Mouse (Mus musculus): Measurements from ENCODE around the gene Hist1h3h. TPM values are rescaled to one million over a fixed set of nuclear protein-coding genes. Genes with fewer than 3 reads are reported as not detected.
"Not testable (repeated sequence)": the region's sequence is repeated elsewhere in the genome, so short reads cannot be mapped to it uniquely, and the experiment has no call there.

Hist1h3h gene
- polyA plus RNA-seq, 1 experiment from 2014 or later, result 35.3 TPM

DNA sequence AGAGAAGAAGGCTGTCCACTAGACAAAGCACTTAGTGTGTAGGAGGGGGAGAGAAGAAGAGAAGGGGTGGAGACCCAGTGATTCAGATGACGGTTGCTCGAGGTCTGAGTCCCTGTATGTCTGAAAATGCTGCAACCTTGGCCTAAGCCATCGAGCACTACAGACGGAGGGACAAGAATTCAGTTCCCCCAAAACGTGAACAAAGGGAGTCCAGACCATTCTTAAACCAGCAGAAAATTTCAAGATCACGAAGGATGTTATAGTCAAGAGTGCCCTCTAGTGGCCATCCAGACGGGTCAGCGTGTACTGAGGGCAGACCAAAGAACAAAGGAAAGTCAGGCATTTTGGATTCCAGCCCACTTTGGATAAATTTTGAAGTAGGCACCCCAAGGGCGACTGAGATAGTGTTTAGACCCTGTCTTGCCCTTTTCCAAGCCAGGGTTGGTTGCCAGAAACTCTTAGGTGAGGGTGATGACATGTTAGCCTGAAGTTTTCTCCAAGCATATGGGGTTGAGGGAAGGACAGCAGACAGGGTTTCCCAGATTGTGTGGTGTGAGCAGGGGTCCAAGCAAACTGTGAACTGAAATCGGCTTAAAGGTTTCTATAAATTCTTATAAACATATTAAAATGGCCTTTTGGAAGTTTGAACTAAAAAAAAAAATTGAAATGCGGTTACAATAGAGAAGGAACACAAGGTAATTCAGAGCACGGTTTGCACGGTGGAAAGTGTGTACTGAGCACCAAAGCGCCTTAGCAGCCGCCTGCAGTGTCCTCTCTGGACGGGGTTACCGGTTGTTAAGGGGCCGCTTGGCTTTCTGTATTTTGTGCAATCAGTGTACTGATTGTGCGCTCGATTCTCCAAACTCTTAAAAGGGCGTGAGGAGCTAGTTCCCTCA lies 16.8 kb downstream of the Hist1h3h start:
- WGBS, result 0% methylated on average over 21 of the region's 21 CpGs
- peak overlapping the region; percentile 79 for H3K9ac ChIP-seq
- peak; percentile 79 for ATAC-seq

DNA sequence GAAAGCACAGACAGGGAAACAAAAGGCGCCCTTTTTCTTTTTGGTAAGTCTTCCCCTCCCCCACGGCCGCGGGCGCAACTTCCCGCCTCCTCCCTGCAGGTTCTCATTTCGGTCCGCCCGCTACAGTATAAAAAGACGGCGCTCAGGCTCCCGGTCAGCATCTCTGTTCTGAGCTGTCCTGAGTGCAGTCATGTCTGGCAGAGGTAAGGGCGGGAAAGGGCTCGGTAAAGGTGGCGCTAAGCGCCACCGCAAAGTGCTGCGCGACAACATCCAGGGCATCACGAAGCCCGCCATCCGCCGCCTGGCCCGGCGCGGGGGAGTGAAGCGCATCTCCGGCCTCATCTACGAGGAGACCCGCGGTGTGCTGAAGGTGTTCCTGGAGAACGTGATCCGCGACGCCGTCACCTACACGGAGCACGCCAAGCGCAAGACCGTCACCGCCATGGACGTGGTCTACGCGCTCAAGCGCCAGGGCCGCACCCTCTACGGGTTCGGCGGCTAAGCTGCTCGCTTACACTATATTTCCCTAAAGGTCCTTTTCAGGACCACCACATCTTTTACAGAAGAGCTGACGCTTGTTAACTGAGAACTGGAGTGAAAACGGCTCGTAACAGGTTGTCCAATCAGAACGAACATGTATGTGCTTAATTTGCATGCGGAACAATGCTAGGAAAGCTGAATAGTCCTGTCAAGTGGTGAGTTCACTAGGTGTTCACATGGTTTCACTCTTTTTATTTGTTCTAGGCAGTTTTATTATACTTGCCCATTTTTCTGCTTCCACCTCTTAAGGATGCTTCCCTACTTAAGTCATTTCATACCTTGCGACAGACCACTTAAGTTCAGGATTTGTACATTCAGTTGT lies 17.7 kb downstream of the Hist1h3h start, which contains the start of gene Hist1h4j:
Gene Hist1h4j, plus strand, starts transcription at position 159 of the 862 bp plus-strand sequence.
- H3K27me3 ChIP-seq; H3K9me3 ChIP-seq (replicated peaks); H3K36me3 ChIP-seq (ENCODE audit: poor library complexity, severe bottlenecking): not testable (repeated sequence)
- H3K4me3 ChIP-seq, result peak within 1 kb of the TSS; percentile 54
- under 1% methylated on average over 49 of the region's 56 CpGs for WGBS
- peak within 1 kb of the TSS; percentile 70 for H3K4me2 ChIP-seq
- H3K9ac ChIP-seq, result peak within 1 kb of the TSS; percentile 79
- peak; percentile 92 for ATAC-seq
- peaks cover 12% of the 10 kb centered on the region for H3K4me1 ChIP-seq
- H3K27ac ChIP-seq, result peak within 1 kb of the TSS; percentile 99

More for the DNA sequence above, 16.8 kb downstream of the Hist1h3h start:
- Histone ChIP-seq H3K9me3 (replicated peaks) (no peaks in the 10 kb centered on the region), H3K4me3 (peak overlapping the region; percentile 54), H3K27me3 (no peaks in the 10 kb centered on the region), H3K36me3 (ENCODE audit: poor library complexity, severe bottlenecking) (no peaks in the 10 kb centered on the region), H3K27ac (peak overlapping the region; percentile 99), H3K4me1 (peaks cover 12% of the 10 kb centered on the region), H3K4me2 (peak overlapping the region; percentile 70)

DNA sequence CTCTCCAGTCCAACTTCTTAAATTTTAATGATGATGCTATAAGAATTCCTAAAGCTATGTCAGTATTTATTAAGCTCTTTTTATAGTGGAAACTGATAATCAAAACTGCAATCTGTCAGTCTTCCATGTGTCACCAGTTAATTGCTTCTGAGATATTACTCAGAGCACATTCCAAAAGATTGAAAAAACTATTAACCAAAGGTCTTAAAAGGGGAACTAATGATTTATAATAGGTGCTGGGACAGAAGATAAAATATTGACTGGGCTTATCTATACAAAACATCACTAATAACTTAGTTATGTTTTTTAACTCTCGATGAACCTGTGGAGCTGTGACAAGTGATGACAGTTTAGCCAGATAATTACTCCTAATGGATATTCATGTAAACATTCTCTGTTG lies 27.5 kb downstream of the Hist1h3h start:
- WGBS, result 90% methylated on average over 1 of the region's 1 CpGs
- Histone ChIP-seq H3K9me3 (replicated peaks) (no peaks in the 10 kb centered on the region), H3K4me2 (no peak overlapping the region), H3K4me3 (no peak overlapping the region), H3K27me3 (no peaks in the 10 kb centered on the region), H3K36me3 (ENCODE audit: poor library complexity, severe bottlenecking) (no peaks in the 10 kb centered on the region), H3K27ac (no peak overlapping the region), H3K4me1 (peaks cover 21% of the 10 kb centered on the region), H3K9ac (no peak overlapping the region)
- no peak for ATAC-seq

DNA sequence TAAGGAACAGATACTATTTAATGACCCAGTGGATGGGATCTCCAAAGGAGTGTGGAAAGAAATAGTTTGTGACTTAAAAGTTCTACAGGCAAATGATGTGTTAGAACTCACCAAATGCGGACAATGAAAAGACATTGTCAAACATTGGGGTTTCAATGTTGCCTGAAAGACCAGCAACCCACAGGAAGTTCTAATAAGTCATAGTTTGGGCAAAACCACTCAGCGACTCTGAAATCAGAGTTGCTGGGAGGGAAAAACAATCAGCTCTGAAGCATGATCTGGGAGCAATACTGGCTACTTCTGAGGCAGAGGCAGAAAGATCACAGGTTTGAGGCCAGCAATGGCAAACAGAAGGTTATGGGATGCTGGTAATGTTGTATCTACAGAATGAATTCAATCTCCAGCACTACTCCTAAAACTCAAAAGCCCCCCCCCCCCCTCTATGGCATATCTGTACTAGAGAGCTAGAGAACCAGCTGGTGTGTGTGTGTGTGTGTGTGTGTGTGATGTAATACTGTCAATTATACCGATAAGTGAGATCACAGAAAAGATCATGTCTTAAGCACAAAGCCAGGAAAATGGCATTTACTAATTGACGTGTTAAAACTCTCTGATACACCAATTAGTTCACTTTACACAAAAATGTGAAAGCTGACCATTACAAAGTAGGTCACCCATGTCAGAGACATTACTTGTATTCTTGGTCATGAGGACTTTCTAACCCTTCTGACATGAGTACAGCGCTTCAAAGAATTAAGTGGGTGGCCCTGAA lies 32.1 kb downstream of the Hist1h3h start:
- Histone ChIP-seq H3K36me3 (ENCODE audit: poor library complexity, severe bottlenecking) (no peaks in the 10 kb centered on the region), H3K9me3 (replicated peaks) (no peaks in the 10 kb centered on the region), H3K9ac (peak overlapping the region; percentile 82), H3K27ac (peak overlapping the region; percentile 95), H3K27me3 (no peaks in the 10 kb centered on the region), H3K4me1 (peaks cover 35% of the 10 kb centered on the region), H3K4me3 (peak overlapping the region; percentile 62), H3K4me2 (peak overlapping the region; percentile 84)
- ATAC-seq, result no peak
- WGBS, result 3% methylated on average over 5 of the region's 5 CpGs

GRCm38 (mm10) chr13:21750159-21751017 lies 32.9 kb downstream of the Hist1h3h start, which contains the start of gene Hist1h4k:
Hist1h4k (minus strand) TSS chr13:21750505.
- Histone ChIP-seq H3K27ac (peak within 1 kb of the TSS; percentile 96), H3K4me3 (peak within 1 kb of the TSS; percentile 62), H3K9ac (peak within 1 kb of the TSS; percentile 82), H3K4me1 (peaks cover 40% of the 10 kb centered on the region), H3K4me2 (peak within 1 kb of the TSS; percentile 84)
- ATAC-seq, result peak; percentile 86
- not testable (repeated sequence) for H3K27me3 ChIP-seq; H3K36me3 ChIP-seq (ENCODE audit: poor library complexity, severe bottlenecking); H3K9me3 ChIP-seq (replicated peaks)
- under 1% methylated on average over 41 of the region's 56 CpGs for WGBS

DNA sequence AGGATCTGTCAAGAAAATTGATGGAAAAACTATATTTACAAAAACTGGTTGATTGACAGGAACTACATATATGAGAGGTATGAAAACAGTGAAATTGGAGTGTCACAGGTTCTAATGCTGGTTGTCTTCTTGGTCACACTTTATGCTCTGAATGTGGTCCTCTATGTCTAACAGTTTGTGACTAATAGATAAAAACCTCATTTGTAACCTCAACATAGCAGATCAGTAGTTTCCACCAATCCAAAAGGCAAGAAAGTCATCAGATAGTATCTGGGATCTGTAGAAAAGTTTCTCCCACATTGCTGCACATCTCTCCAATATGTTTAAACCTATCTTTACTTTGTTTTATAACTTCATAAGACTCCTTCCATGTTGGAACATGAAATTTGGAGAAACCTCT lies 34.0 kb downstream of the Hist1h3h start:
- Histone ChIP-seq H3K4me1 (peaks cover 43% of the 10 kb centered on the region), H3K4me2 (no peak overlapping the region), H3K4me3 (no peak overlapping the region), H3K36me3 (ENCODE audit: poor library complexity, severe bottlenecking) (no peaks in the 10 kb centered on the region), H3K27me3 (no peaks in the 10 kb centered on the region), H3K9me3 (replicated peaks) (no peaks in the 10 kb centered on the region), H3K9ac (no peak overlapping the region), H3K27ac (peak overlapping the region; percentile 96)
- ATAC-seq, result no peak

GRCm38 (mm10) chr13:21751827-21752226 lies 34.4 kb downstream of the Hist1h3h start:
- Histone ChIP-seq H3K4me2 (peak overlapping the region; percentile 74; the same call in 1 of the 2 replicates), H3K4me3 (peak overlapping the region; percentile 47; the same call in 1 of the 2 replicates), H3K4me1 (peaks cover 43% of the 10 kb centered on the region), H3K27ac (peak overlapping the region; percentile 96), H3K9me3 (replicated peaks) (no peaks in the 10 kb centered on the region), H3K27me3 (no peaks in the 10 kb centered on the region), H3K36me3 (ENCODE audit: poor library complexity, severe bottlenecking) (no peaks in the 10 kb centered on the region), H3K9ac (peak overlapping the region; percentile 26; the same call in 1 of the 2 replicates)
- WGBS, result 72% methylated on average over 3 of the region's 3 CpGs
- ATAC-seq, result no peak

- H3K4me3 ChIP-seq, result peak overlapping the region; percentile 47; the same call in 1 of the 2 replicates
- peak overlapping the region; percentile 26; the same call in 1 of the 2 replicates for H3K9ac ChIP-seq
- H3K36me3 ChIP-seq (ENCODE audit: poor library complexity, severe bottlenecking), result no peaks in the 10 kb centered on the region
These were observed 34.9 kb downstream of the Hist1h3h start for GRCm38 (mm10) chr13:21752356-21752755.

GRCm38 (mm10) chr13:21753051-21753523 lies 35.6 kb downstream of the Hist1h3h start:
- H3K36me3 ChIP-seq (ENCODE audit: poor library complexity, severe bottlenecking), result no peaks in the 10 kb centered on the region

More at GRCm38 (mm10) chr13:21752356-21752755, 34.9 kb downstream of the Hist1h3h start:
- Histone ChIP-seq H3K27me3 (no peaks in the 10 kb centered on the region), H3K9me3 (replicated peaks) (no peaks in the 10 kb centered on the region), H3K27ac (peak overlapping the region; percentile 96), H3K4me1 (peaks cover 40% of the 10 kb centered on the region), H3K4me2 (peak overlapping the region; percentile 74)
- 49% methylated on average over 3 of the region's 3 CpGs for WGBS
- no peak for ATAC-seq

GRCm38 (mm10) chr13:21753524-21754285 lies 36.2 kb downstream of the Hist1h3h start, which contains the start of the genes Hist1h2ak and Hist1h2bn:
Hist1h2ak (minus strand) TSS chr13:21753827.
Hist1h2bn (plus strand) TSS chr13:21754123.
- peak; percentile 95 for ATAC-seq
- under 1% methylated on average over 45 of the region's 50 CpGs for WGBS
- Histone ChIP-seq H3K4me2 (peak within 1 kb of the TSS; percentile 74), H3K27ac (peak within 1 kb of the TSS; percentile 96), H3K9ac (peak within 1 kb of the TSS; percentile 80), H3K4me3 (peak within 1 kb of the TSS; percentile 47), H3K4me1 (peaks cover 32% of the 10 kb centered on the region)
- not testable (repeated sequence) for H3K27me3 ChIP-seq; H3K36me3 ChIP-seq (ENCODE audit: poor library complexity, severe bottlenecking); H3K9me3 ChIP-seq (replicated peaks)

More at GRCm38 (mm10) chr13:21753051-21753523, 35.6 kb downstream of the Hist1h3h start:
- H3K9me3 ChIP-seq (replicated peaks), result no peaks in the 10 kb centered on the region
- H3K4me2 ChIP-seq, result peak overlapping the region; percentile 74
- no peak for ATAC-seq
- whole genome bisulfite sequencing, result 1% methylated on average over 10 of the region's 10 CpGs
- no peaks in the 10 kb centered on the region for H3K27me3 ChIP-seq
- H3K4me3 ChIP-seq, result peak overlapping the region; percentile 47
- H3K4me1 ChIP-seq, result peaks cover 36% of the 10 kb centered on the region
- peak overlapping the region; percentile 96 for H3K27ac ChIP-seq
- peak overlapping the region; percentile 80 for H3K9ac ChIP-seq

All from forebrain, embryonic 13.5 days (tissue).